Mouse (Mus musculus) heart, embryonic 16.5 days (tissue): ENCODE data around the gene Astn1. TPM values are rescaled to one million over a fixed set of nuclear protein-coding genes. Genes with fewer than 3 reads are reported as not detected.

ENCODE experiments used
- ATAC-seq: fragments of 200-750 bp; cut with Nextera tagmentation; replicated peaks from 2 replicates; pipeline ENCODE4 v1.8.0; 2017; ENCODE audit warnings: moderate number of reproducible peaks; ENCODE audit not compliant: insufficient read depth, low FRiP score; ENCODE audit errors: extremely low read depth
- H3K27ac ChIP-seq: fragments of 300-500 bp; sonication (generic); 2 replicates; pipeline ENCODE4 v1.5.1; 2014; ENCODE audit warnings: mild to moderate bottlenecking, low read length, control low read depth, moderate library complexity
- H3K27me3 ChIP-seq: fragments of 300-500 bp; sonication (generic); 2 replicates; pipeline ENCODE4 v1.6.1; 2014; ENCODE audit warnings: low read length, mixed read lengths; ENCODE audit not compliant: control insufficient read depth, insufficient read depth
- H3K36me3 ChIP-seq: fragments of 300-500 bp; sonication (generic); 2 replicates; pipeline ENCODE4 v1.6.1; 2014; ENCODE audit not compliant: control insufficient read depth, insufficient read depth
- H3K4me1 ChIP-seq: fragments of 300-500 bp; sonication (generic); 2 replicates; pipeline ENCODE4 v1.6.1; 2014; ENCODE audit warnings: low read length, mixed read lengths; ENCODE audit not compliant: control insufficient read depth, insufficient read depth
- H3K4me2 ChIP-seq: fragments of 300-500 bp; sonication (generic); 2 replicates; pipeline ENCODE4 v1.6.1; 2014; ENCODE audit warnings: low read depth, mild to moderate bottlenecking, control low read depth, low read length
- H3K4me3 ChIP-seq: fragments of 300-500 bp; sonication (generic); 2 replicates; pipeline ENCODE4 v1.5.1; 2014; ENCODE audit warnings: mild to moderate bottlenecking, control low read depth, low read length
- H3K9ac ChIP-seq: fragments of 300-500 bp; sonication (generic); 2 replicates; pipeline ENCODE4 v1.6.1; 2014; ENCODE audit warnings: low read length, control low read depth
- H3K9me3 ChIP-seq: fragments of 300-500 bp; sonication (generic); replicated peaks from 2 replicates; pipeline ENCODE4 v1.6.1; 2016; ENCODE audit warnings: low read length; ENCODE audit not compliant: control insufficient read depth
- WGBS: fragments of 180-500 bp; shearing (Covaris S2); extraction: QIAGEN DNeasy Blood & Tissue Kit; methylation state at CpG from one replicate; pipeline ENCODE4 v1.1.7; 2014; 5-methylcytosine and 5-hydroxymethylcytosine counted together
- microRNA counts: library from miRNA; unstranded; fragments of <30 nt; microRNA quantifications from one replicate; lab custom pipeline; 2016
- microRNA-seq: library from miRNA; unstranded; fragments of <30 nt; microRNA quantifications from one replicate; pipeline ENCODE4, GENCODE M21; 2017
- polyA plus RNA-seq: library from polyadenylated mRNA; unstranded; fragments of >200 nt; fragmentation: Nextera tagmentation; extraction: Ambion mirVana; gene quantifications from 2 replicates; pipeline ENCODE4 v1.2.1, GENCODE M21; 2015

The Astn1 gene
- polyA plus RNA-seq, 1 experiment from 2014 or later, result 0.42 TPM

DNA sequence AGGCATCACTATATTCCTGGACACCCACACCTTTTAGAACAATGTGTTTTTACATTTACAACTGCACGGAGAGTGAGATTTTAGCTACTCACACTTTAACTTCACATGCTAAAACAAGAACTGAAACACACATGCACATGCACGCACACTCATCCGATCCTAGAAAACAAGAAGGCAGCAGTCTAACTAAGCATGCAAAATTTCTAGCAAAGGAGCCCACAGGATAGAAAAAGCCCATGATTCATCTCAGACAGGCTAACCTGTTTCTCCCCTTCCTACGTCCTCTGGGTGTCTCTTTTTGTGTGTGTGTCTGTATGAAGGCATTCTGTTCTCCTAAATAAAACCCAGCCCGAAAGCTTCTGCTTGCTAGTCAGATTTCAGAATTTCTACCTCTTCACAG lies 378.9 kb downstream of the Astn1 start:
- WGBS, result 89% methylated on average over 5 of the region's 5 CpGs
- no peak overlapping the region for H3K4me3 ChIP-seq
- H3K27me3 ChIP-seq, result no peaks in the 10 kb centered on the region
- no peaks in the 10 kb centered on the region for H3K9me3 ChIP-seq
- H3K9ac ChIP-seq, result no peak overlapping the region
- no peak overlapping the region for H3K4me2 ChIP-seq
- H3K27ac ChIP-seq, result no peak overlapping the region
- ATAC-seq, result no peak
- H3K36me3 ChIP-seq, result no peaks in the 10 kb centered on the region
- peaks cover 5% of the 10 kb centered on the region; the same call in 1 of the 2 replicates for H3K4me1 ChIP-seq

MicroRNA genes within 50 kb of the gene (microRNA counts, 519-probe panel; counts per million panel counts)
- microRNA mmu-miR-488 (lab: Ali Mortazavi, UCI), result 1,113 counts per million, percentile 5 among the panel's probes with 10 or more counts

Small RNA genes lying within 50 kb of the gene (microRNA-seq; reads per million reads assigned to microRNA genes)
- gene Mir488, result 2.4 reads per million, percentile 5 among the genes with 10 or more reads in this experiment

Other genes with a start within 250 kb of the Astn1 start
- gene Brinp2, start 5.9 kb upstream of the Astn1 start, polyA plus RNA-seq, result 0.22 and 0.32 TPM in 2 replicates